Mouse (Mus musculus): Measurements from ENCODE around the gene Cldn3. TPM values are rescaled to one million over a fixed set of nuclear protein-coding genes. Genes with fewer than 3 reads are reported as not detected.

Gene Cldn3
- polyA plus RNA-seq, 1 experiment from 2014 or later = 12.3 TPM

- WGBS = 57% methylated on average over 18 of the region's 18 CpGs
- H3K4me3 ChIP-seq = no peak overlapping the region
- no peak for ATAC-seq (replicated peaks)
- peaks cover 14% of the 10 kb centered on the region for H3K4me1 ChIP-seq
- H3K36me3 ChIP-seq = no peaks in the 10 kb centered on the region
- H3K9me3 ChIP-seq = no peaks in the 10 kb centered on the region
- H3K9ac ChIP-seq (replicated peaks) = no peak overlapping the region
- no peak overlapping the region for H3K4me2 ChIP-seq (replicated peaks)
- H3K27me3 ChIP-seq = no peaks in the 10 kb centered on the region
- no peak overlapping the region for H3K27ac ChIP-seq (replicated peaks)
These were observed 43.2 kb downstream of the Cldn3 start for GRCm38 (mm10) chr5:135029007-135029854.

- Histone ChIP-seq H3K27ac (replicated peaks) (no peak overlapping the region), H3K4me2 (replicated peaks) (no peak overlapping the region), H3K9me3 (no peaks in the 10 kb centered on the region), H3K36me3 (no peaks in the 10 kb centered on the region), H3K4me3 (no peak overlapping the region), H3K9ac (replicated peaks) (no peak overlapping the region), H3K4me1 (peaks cover 10% of the 10 kb centered on the region; the same call in 1 of the 2 replicates), H3K27me3 (no peaks in the 10 kb centered on the region)
- 90% methylated on average over 5 of the region's 5 CpGs for WGBS
- no peak for ATAC-seq (replicated peaks)
These were observed 46.6 kb downstream of the Cldn3 start for GRCm38 (mm10) chr5:135032581-135032980.

GRCm38 (mm10) chr5:135034593-135034992, 48.6 kb downstream of the Cldn3 start:
- H3K4me1 ChIP-seq = no peaks in the 10 kb centered on the region
- no peaks in the 10 kb centered on the region for H3K27me3 ChIP-seq
- ATAC-seq (replicated peaks) = no peak
- H3K27ac ChIP-seq (replicated peaks) = no peak overlapping the region
- no peak overlapping the region for H3K9ac ChIP-seq (replicated peaks)
- H3K36me3 ChIP-seq = no peaks in the 10 kb centered on the region
- no peak overlapping the region for H3K4me3 ChIP-seq
- no peaks in the 10 kb centered on the region for H3K9me3 ChIP-seq
- 95% methylated on average over 2 of the region's 2 CpGs for WGBS
- no peak overlapping the region for H3K4me2 ChIP-seq (replicated peaks)

- ATAC-seq (replicated peaks) = no peak
- Histone ChIP-seq H3K9me3 (no peaks in the 10 kb centered on the region), H3K4me1 (no peaks in the 10 kb centered on the region), H3K36me3 (no peaks in the 10 kb centered on the region), H3K9ac (replicated peaks) (no peak overlapping the region), H3K4me3 (no peak overlapping the region), H3K4me2 (replicated peaks) (no peak overlapping the region), H3K27ac (replicated peaks) (no peak overlapping the region), H3K27me3 (no peaks in the 10 kb centered on the region)
- WGBS = 69% methylated on average over 18 of the region's 18 CpGs
These were observed 49.8 kb downstream of the Cldn3 start for GRCm38 (mm10) chr5:135035608-135036359.

Other genes with a start within 250 kb of the Cldn3 start
- 7.7 and 7.8 TPM in 2 replicates for gene Eln, start 238.9 kb upstream of the Cldn3 start, polyA plus RNA-seq (2015; fragmentation: Nextera tagmentation; extraction: Ambion mirVana)
- gene Tmem270, start 79.5 kb upstream of the Cldn3 start, polyA plus RNA-seq (2015; fragmentation: Nextera tagmentation; extraction: Ambion mirVana) = not detected in 2 replicates
- not detected in 2 replicates for gene Cldn13, start 70.7 kb upstream of the Cldn3 start, polyA plus RNA-seq (2015; fragmentation: Nextera tagmentation; extraction: Ambion mirVana)
- 8.8 and 10.1 TPM in 2 replicates for gene Mettl27, start 53.8 kb upstream of the Cldn3 start, polyA plus RNA-seq (2015; fragmentation: Nextera tagmentation; extraction: Ambion mirVana)
- not detected in 2 replicates for gene Cldn4, start 39.3 kb upstream of the Cldn3 start, polyA plus RNA-seq (2015; fragmentation: Nextera tagmentation; extraction: Ambion mirVana)
- gene Abhd11, start 22.9 kb downstream of the Cldn3 start, polyA plus RNA-seq (2015; fragmentation: Nextera tagmentation; extraction: Ambion mirVana) = 69.5 and 70.3 TPM in 2 replicates
- 78.6 and 78.9 TPM in 2 replicates for gene Stx1a, start 37.3 kb downstream of the Cldn3 start, polyA plus RNA-seq (2015; fragmentation: Nextera tagmentation; extraction: Ambion mirVana)
- gene Dnajc30, start 78.0 kb downstream of the Cldn3 start, polyA plus RNA-seq (2015; fragmentation: Nextera tagmentation; extraction: Ambion mirVana) = 34.6 and 39.8 TPM in 2 replicates
- 89.0 and 92.8 TPM in 2 replicates for gene Bud23, start 78.7 kb downstream of the Cldn3 start, polyA plus RNA-seq (2015; fragmentation: Nextera tagmentation; extraction: Ambion mirVana)
- 35.1 and 36.3 TPM in 2 replicates for gene Vps37d, start 92.1 kb downstream of the Cldn3 start, polyA plus RNA-seq (2015; fragmentation: Nextera tagmentation; extraction: Ambion mirVana)
- 1.1 and 1.4 TPM in 2 replicates for gene Mlxipl, start 103.7 kb downstream of the Cldn3 start, polyA plus RNA-seq (2015; fragmentation: Nextera tagmentation; extraction: Ambion mirVana)
- gene Tbl2, start 163.4 kb downstream of the Cldn3 start, polyA plus RNA-seq (2015; fragmentation: Nextera tagmentation; extraction: Ambion mirVana) = 16.8 and 17.5 TPM in 2 replicates
- gene Bcl7b, start 182.1 kb downstream of the Cldn3 start, polyA plus RNA-seq (2015; fragmentation: Nextera tagmentation; extraction: Ambion mirVana) = 52.9 and 53.8 TPM in 2 replicates
- 42.9 and 43.2 TPM in 2 replicates for gene Baz1b, start 201.1 kb downstream of the Cldn3 start, polyA plus RNA-seq (2015; fragmentation: Nextera tagmentation; extraction: Ambion mirVana)